Mouse (Mus musculus) heart, postnatal 0 days (tissue): ENCODE measurements around the gene Dnah1.

Experiments
- CTCF ChIP-seq: IDR thresholded peaks from 2 replicates; pipeline ENCODE4 v1.5.1; 2016; ENCODE audit warnings: antibody characterized with exemption, control low read depth, low read depth
- EP300 ChIP-seq: IDR thresholded peaks from 2 replicates; pipeline ENCODE4 v1.6.1; 2016; ENCODE audit warnings: antibody characterized with exemption, low read depth

DNA sequence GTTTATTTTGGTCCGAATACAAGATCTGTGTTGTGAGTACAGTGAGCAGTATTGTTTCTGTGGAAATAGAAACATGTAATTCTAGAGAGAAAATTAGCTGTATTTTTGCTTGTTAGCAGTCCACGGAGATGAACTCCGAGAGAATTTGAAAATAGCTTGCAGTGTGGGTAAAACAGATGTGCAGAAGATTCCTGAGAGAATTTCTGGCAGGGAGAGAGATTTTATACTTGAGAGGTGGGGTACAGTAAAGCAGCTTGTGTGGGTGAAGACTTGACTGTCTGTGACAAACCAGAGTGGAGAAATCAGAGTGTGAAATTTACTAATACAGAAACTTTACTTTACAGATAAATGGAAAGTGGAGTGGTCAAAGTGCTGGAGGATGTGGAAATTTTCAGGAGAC is 45.7 kb upstream of the Dnah1 start:
- TF ChIP-seq CTCF (no peak), EP300 (no peak)
